ENCODE assay signal across 1 mouse cellular context in genomic region chr1:172514213-172514529, GRCm38 (mm10).
TF ChIP-seq lines count a peak whose summit lies in the region.

No protein-coding gene starts in this region.

TF ChIP-seq in CH12.LX, 34 proteins besides CTCF, POLR2A, EP300 and RAD21 (continued from another document):
- TF ChIP-seq ETS1 (conservative IDR thresholded peaks at IDR 0.05; ENCODE audit: low read depth, low read length) (peak; percentile 52), IRF4 (IDR thresholded peaks at IDR 0.05; ENCODE audit: low read depth, low read length) (peak; percentile 61; the same call in 1 of the 2 replicates), E2F4 (IDR thresholded peaks at IDR 0.05; ENCODE audit: insufficient replicate concordance, low read depth, low read length) (0 out of 2 replicates have a peak, but pooled peaks have one; percentile 21), ELF1 (IDR thresholded peaks at IDR 0.05; ENCODE audit: low read depth, low read length) (peak; percentile 6; the same call in 1 of the 2 replicates), SMC3 (IDR thresholded peaks at IDR 0.05; ENCODE audit: low read depth, low read length) (peak; percentile 8; the same call in 1 of the 2 replicates), JUN (IDR thresholded peaks at IDR 0.05; ENCODE audit: insufficient read depth, low read depth, low read length) (0 out of 2 replicates have a peak, but pooled peaks have one; percentile 5), UBTF (IDR thresholded peaks at IDR 0.05; ENCODE audit: low read depth, low read length) (peak; percentile 26; the same call in 1 of the 2 replicates), MYC (IDR thresholded peaks at IDR 0.05; ENCODE audit: low read depth, low read length) (0 out of 2 replicates have a peak, but pooled peaks have one; percentile 23), MAFK (IDR thresholded peaks at IDR 0.05; ENCODE audit: insufficient replicate concordance, low read length) (no peak)
